Mouse (Mus musculus) layer of hippocampus, adult 2 months (tissue): ENCODE measurements around the gene Anks1b. TPM values are rescaled to one million over a fixed set of nuclear protein-coding genes. Genes with fewer than 3 reads are reported as not detected.
A peak's percentile ranks its signal among the peaks of the same experiment; 100 is the strongest.

Experiments used
- DNase-seq, 2 experiments: peaks; one replicate each; pipeline ENCODE4 v3.0.0; 2022; ENCODE audit warnings: low spot score in 2 of 2
- H3K27ac ChIP-seq: fragments of 200-600 bp; 2 replicates; pipeline ENCODE4 v1.8.1; 2022
- H3K4me3 ChIP-seq: fragments of 200-600 bp; 2 replicates; pipeline ENCODE4 v1.8.1; 2022; ENCODE audit warnings: mild to moderate bottlenecking
- CTCF ChIP-seq: fragments of 200-600 bp; conservative IDR thresholded peaks from 2 replicates; pipeline ENCODE4 v1.8.1; 2022; ENCODE audit warnings: antibody characterized with exemption, mild to moderate bottlenecking, moderate library complexity
- total RNA-seq, 2 experiments: library from RNA; stranded (reverse); gene quantifications; 2 replicates each; pipeline ENCODE4 v1.2.3; 2021

Anks1b gene
- total RNA-seq, 2 experiments from 2014 or later, result 540 to 541 TPM

- no peak for TF ChIP-seq CTCF
- no peak overlapping the region for H3K4me3 ChIP-seq
- no peak overlapping the region for H3K27ac ChIP-seq
- DNase-seq, result no peak
Observed at GRCm38 (mm10) chr10:90380062-90380461, 506.8 kb downstream of the Anks1b start.

DNA sequence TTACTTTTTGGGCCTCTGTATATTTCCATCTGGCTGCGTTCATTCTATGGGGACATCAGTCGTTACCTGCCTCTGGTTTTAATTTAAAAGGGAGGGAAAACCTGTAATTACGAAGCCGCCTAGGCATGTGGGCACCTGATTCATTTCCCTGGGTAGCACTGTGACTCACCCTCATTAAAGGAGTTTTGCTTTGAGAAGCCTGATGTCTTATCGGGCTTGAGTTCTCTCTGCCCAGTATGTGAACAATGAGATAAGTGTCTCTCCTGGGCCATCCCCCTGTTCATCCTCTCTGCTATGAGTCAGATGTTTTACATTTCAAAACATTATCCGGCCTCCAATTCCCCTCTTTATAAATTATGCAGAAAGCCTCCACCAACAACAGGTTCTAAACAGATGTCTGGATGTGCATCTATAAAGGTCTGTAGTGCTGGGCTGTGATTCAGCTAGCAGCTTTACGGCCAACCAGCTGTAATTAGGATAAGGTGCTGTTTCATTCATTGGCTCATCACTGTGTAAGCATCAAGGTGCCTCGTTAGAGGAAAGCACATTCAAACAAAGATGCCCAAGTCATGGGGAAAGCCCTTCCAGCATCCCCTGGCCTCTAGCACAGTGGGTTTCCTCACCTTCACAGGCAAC lies 507.5 kb downstream of the Anks1b start:
- no peak overlapping the region for H3K4me3 ChIP-seq
- no peak for TF ChIP-seq CTCF
- DNase-seq, result no peak
- H3K27ac ChIP-seq, result no peak overlapping the region

DNA sequence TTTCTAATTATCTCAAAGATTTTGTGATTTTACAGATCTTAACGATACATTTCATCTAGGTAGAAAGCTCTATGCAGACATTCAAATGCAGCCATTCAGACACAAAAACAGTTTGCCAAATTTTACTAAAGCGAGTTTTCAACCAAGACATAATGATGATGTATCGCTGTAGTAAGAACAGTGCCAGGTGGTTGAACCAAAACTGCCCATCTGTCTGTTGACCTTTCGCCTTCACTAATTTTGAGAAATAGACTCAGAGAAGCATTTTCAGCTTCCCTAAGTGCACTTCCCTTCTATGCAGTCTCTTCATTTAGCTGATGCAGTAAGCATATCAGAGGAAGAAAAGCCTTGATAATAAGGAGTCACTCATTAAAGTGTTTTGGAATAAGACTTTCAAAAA lies 527.1 kb downstream of the Anks1b start:
- H3K27ac ChIP-seq, result no peak overlapping the region; the same call in 1 of the 2 replicates
- TF ChIP-seq CTCF, result no peak
- DNase-seq, result peak in 1 of 2 experiments; percentile 8
- H3K4me3 ChIP-seq, result no peak overlapping the region

- no peak for TF ChIP-seq CTCF
- Histone ChIP-seq H3K27ac (no peak overlapping the region), H3K4me3 (no peak overlapping the region)
Observed at GRCm38 (mm10) chr10:90408484-90408883, 535.2 kb downstream of the Anks1b start.

GRCm38 (mm10) chr10:90431527-90431926 lies 558.2 kb downstream of the Anks1b start:
- no peak for TF ChIP-seq CTCF

More at GRCm38 (mm10) chr10:90408484-90408883, 535.2 kb downstream of the Anks1b start:
- DNase-seq, result no peak

GRCm38 (mm10) chr10:90431974-90432373 lies 558.7 kb downstream of the Anks1b start:
- Histone ChIP-seq H3K27ac (peak overlapping the region; percentile 91), H3K4me3 (peak overlapping the region; percentile 48)
- DNase-seq, result peak; percentile 29 to 51
- TF ChIP-seq CTCF, result no peak

More at GRCm38 (mm10) chr10:90431527-90431926, 558.2 kb downstream of the Anks1b start:
- DNase-seq, result no peak
- no peak overlapping the region for H3K4me3 ChIP-seq
- peak overlapping the region; percentile 91 for H3K27ac ChIP-seq

GRCm38 (mm10) chr10:90432479-90432878 lies 559.2 kb downstream of the Anks1b start:
- peak overlapping the region; percentile 91 for H3K27ac ChIP-seq
- peak overlapping the region; percentile 48 for H3K4me3 ChIP-seq
- no peak for DNase-seq
- TF ChIP-seq CTCF, result no peak

- H3K27ac ChIP-seq, result no peak overlapping the region
- DNase-seq, result no peak
- H3K4me3 ChIP-seq, result no peak overlapping the region
- TF ChIP-seq CTCF, result no peak
Observed at GRCm38 (mm10) chr10:90441036-90441435, 567.7 kb downstream of the Anks1b start.

GRCm38 (mm10) chr10:90441656-90442055 lies 568.3 kb downstream of the Anks1b start:
- Histone ChIP-seq H3K27ac (no peak overlapping the region), H3K4me3 (no peak overlapping the region)
- no peak for DNase-seq
- TF ChIP-seq CTCF, result no peak

- TF ChIP-seq CTCF, result no peak
- no peak for DNase-seq
- H3K27ac ChIP-seq, result no peak overlapping the region
- H3K4me3 ChIP-seq, result no peak overlapping the region
Observed at GRCm38 (mm10) chr10:90464906-90465305, 591.6 kb downstream of the Anks1b start.

GRCm38 (mm10) chr10:90465426-90465825 lies 592.1 kb downstream of the Anks1b start:
- no peak for DNase-seq
- TF ChIP-seq CTCF, result no peak
- no peak overlapping the region for H3K4me3 ChIP-seq
- no peak overlapping the region for H3K27ac ChIP-seq

GRCm38 (mm10) chr10:90467546-90467945 lies 594.2 kb downstream of the Anks1b start:
- DNase-seq, result no peak
- no peak for TF ChIP-seq CTCF
- Histone ChIP-seq H3K27ac (no peak overlapping the region), H3K4me3 (no peak overlapping the region)

DNA sequence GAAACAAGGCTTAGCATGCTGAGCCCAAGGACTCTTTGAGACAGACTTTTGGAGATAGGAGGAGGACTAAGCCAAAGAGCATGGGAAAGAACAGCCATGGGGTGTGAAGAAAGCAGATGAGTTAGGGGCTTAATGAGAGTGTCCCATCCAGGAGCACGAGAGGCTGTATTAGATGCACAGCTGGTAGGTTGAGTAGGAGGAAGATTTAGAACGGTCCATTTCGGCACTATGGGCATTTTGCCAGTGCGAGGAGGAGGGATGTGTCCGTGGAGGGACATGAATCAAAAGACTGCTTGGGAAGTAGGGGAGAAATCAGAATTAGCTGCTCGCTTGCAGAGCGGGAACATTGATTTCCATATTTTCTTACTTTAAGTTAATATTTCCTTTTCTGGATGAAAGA lies 620.1 kb downstream of the Anks1b start:
- no peak for TF ChIP-seq CTCF
- peak overlapping the region; percentile 53 for H3K27ac ChIP-seq
- peak; percentile 13 for DNase-seq
- no peak overlapping the region for H3K4me3 ChIP-seq

- peak overlapping the region; percentile 53 for H3K27ac ChIP-seq
- H3K4me3 ChIP-seq, result no peak overlapping the region
- DNase-seq, result no peak
- TF ChIP-seq CTCF, result no peak
Observed at GRCm38 (mm10) chr10:90493996-90494642, 620.8 kb downstream of the Anks1b start.
